Mouse (Mus musculus) right cerebral cortex, postnatal 4 days (tissue): Measurements from ENCODE around the gene Stra6l.

Source experiments
- DNase-seq: peaks from one replicate; pipeline ENCODE4 v3.0.0-alpha.2; 2022

Gene Stra6l

DNA sequence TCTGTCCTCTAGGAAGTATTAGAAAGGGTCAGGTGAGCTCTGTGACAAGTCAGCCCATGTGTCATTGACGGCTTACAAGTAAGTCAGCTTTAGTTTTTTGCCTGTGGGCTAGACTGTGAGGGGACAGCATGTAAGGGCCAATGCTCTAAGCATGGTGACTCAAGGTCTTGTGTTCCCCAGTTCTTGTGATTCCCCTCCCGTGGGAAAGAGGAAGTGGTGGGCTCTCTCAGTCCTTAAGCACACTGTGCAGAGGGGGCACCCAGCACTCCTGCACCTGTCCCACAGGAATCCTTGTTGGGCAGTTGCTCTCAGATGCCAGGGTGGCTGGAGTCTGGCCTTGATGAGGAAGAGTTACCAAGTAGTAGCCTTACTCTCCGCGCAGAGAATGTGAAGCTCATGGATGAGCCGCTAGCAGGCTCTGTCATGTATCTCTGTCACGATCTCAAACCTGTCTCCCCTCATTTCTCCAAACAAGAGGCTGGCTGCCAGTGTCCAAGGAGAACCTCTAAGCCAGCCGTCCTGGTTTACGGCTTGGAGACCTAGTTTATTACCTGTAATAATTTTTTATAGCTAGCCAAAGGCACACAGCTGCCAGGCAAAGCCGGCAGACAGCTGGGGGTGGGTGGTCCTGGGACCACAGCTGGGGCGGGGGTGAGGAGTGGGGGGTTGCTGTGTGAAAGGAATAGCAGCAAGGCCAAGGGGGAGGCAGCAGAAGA, at the start of gene Stra6l:
Gene Stra6l (plus strand): TSS at position 556 of the 716 bp plus-strand sequence.
- no peak for DNase-seq

- peak; percentile 69 for DNase-seq
Observed at GRCm38 (mm10) chr4:45798964-45799363, 49.5 kb upstream of the Stra6l start, which contains the start of gene Aldh1b1. TSS of gene Aldh1b1 (plus strand) at chr4:45799022.

DNA sequence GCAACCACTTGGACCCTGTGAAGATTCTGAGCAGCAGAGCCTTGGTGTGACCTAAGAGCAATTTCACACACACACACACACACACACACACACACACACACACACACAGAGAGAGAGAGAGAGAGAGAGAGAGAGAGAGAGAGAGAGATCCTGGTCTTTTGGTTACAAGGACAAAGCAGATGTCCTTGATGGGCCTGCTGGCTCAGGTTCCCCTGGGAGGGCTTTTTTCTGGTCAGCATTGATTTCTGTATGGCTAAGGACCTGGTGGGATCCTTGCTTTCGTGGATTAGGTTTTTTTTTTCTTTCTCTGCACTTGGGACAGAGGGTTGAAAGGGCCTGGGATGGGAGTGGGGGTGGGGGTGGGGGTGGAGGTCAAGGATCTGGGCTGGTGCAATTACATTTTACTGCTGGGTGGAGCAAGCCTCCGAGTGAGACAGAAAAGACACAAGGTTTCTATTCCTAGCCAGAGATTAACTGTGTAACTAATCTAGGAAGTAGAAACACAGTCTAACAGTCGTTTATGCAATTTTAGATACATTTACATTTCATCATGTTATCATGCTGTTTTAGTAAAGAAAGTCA, 48.4 kb upstream of the Stra6l start:
- no peak for DNase-seq

- DNase-seq: no peak
Observed at GRCm38 (mm10) chr4:45802900-45803299, 45.6 kb upstream of the Stra6l start.

DNA sequence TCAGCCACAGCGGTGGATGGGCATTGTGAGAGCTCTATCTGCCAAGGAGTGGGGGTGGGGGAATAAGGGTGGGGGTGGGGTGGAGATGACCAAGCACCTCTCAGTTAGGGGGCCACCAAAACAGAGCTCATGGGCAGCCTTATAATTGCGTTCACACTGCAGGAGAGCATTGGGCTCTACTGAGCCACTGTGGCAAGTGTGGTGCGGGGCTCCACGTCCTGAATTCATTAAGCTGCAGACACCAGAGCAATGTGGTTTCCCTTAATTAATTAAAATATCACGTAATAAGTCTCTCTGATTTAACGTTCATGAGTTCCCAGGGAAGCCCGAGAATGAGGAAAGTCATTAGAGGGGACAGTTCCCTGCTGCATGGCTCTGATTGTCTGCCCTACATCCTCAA, 40.4 kb upstream of the Stra6l start:
- DNase-seq: no peak

DNA sequence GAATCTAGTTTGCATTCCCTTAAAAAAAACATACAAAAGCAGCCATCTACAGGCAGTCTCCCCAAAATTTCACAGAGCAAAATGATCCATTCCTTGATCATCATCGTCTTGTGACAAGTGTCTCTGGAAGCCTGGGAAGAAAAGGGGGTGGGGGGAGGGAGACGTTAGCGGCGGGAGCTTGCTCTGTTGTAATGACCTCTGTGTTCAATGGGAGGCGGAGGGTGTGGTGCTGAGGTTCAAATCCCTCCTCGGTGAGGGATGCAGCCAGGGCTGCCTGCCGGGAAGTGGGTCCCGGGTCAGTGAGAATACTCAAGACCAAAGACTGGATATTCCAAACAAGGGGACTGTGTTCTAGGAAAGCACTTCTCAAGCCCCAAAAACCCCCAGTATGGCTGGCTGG, 37.2 kb upstream of the Stra6l start:
- DNase-seq: no peak

DNA sequence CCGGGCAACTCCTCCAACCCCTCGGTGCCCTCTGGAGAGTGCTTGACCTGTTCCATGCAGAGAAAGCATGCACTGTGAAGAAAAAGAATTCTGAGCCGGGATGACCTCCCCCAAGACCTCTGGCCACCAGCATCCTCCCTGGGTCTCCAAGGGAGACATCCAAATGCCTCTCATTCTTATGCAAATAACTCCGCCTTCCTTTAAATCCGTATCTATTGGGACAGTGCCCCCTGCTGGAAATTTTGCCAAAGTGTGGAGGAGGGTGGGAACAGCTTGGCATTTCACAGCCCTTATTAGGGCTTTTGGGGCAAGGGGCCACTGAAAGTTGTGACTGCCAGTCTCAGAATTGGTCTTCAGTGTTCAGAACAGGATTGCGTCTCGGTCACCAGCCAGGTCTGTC, 32.9 kb upstream of the Stra6l start:
- DNase-seq: peak; percentile 77

- DNase-seq: no peak
Observed at GRCm38 (mm10) chr4:45818814-45819207, 29.7 kb upstream of the Stra6l start.

DNA sequence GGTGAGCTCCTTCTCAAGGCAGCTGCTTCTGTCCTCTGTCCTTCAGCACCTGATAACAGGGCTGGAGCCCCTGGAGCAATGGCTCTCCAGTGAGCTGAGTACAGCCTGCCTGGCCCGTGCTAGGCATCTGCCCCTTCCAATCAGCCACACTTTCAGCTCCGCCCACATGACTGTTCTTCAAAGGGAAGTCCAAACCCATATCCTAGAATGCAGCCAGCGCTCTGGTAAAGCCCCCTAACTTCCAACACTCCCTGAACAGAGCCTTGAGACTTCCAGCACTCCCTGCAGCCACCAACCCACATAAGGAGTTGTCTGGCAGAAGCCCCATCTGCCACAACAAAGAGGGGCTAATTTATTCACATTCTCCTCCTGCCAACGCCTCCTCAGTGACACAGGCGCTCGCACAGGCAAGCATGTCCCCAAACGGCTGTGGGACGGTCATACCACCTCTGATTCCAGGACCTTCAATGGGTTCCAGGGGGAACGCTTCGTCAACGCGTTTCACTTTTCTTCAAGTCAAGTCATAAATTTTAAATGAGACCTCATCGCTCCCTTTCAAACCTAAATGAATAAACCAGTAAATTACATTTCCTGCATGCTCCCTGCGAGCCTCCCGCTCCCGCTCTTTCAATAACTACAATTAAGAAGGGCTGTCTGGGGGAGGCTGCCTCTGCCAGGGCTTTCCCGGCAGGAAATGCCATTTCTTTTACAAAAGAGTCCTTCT, 29.1 kb upstream of the Stra6l start:
- peak; percentile 48 for DNase-seq

- peak; percentile 92 for DNase-seq
Observed at GRCm38 (mm10) chr4:45820074-45820830, 28.2 kb upstream of the Stra6l start.

- DNase-seq: no peak
Observed at GRCm38 (mm10) chr4:45821995-45822394, 26.5 kb upstream of the Stra6l start.

DNA sequence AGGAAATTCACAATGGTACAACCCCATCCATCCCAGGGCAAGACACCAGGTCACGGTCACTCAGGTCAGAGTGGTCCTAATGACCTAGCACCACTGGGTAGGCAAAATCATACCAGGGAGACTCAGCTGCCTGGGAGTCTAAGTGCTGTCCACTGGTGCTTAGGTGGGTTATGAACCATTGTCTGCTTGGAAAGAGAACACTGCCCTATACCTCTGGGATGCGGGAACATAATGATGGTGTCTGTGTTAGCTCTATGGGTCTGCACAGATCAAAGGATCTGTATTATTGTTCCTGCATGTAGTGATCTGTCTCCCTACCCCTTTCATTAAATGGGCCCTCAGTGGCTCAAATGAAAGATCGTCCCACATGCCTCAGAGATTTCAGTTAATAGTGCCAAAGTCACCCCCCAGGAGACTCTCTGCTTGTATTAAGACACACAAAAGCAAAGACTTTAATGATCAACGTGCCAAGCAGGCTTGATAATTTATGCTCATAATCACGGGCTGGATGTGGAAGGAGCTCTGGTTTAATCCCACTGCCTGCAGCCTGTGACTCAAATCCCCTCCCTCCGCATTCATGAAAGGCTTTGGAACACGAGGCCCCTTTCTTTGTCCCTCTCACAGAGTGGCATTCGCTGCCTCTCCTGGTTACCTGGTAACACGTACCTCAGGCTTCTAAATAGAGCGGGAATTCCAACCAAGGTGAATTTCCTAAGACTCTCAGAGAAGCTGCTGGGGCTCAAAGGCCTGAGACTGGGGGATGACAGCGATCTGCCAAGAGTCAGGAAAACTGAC, 25.5 kb upstream of the Stra6l start:
- no peak for DNase-seq

DNA sequence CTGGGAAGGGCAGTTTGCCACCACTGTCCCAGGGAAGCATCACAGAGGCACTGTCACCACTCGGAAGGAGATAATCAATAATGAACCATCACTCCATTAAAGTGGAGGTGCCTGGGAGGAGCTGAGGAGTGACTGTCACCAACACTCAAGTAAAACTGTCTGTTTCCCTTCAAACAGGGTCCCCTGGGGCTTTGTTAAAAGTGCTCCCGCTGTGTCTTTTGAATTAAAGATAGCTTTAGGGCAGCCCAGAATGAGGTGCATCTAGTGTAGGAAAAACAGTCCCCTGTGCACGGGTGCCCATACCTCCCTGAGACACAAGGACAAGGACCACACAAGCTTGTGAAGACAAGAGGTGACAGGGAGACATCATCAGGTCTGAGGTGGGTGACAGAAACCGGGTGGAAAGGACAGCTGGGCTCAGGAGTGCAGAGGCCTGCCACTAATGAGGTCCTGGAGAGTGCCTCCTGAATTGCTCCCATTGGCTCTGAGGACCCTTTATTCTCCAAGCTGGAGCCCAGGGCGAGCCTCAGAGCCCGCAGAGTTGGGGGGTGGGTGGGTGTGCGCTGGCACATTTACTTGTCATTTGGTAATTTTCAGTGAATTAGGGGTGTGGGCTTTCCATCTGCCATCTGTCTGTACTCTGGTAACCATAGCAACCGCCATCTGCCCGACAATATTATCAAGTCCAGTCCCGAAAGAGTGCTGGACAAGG, 24.3 kb upstream of the Stra6l start:
- DNase-seq: no peak

GRCm38 (mm10) chr4:45824761-45825556, 23.5 kb upstream of the Stra6l start:
- no peak for DNase-seq

DNA sequence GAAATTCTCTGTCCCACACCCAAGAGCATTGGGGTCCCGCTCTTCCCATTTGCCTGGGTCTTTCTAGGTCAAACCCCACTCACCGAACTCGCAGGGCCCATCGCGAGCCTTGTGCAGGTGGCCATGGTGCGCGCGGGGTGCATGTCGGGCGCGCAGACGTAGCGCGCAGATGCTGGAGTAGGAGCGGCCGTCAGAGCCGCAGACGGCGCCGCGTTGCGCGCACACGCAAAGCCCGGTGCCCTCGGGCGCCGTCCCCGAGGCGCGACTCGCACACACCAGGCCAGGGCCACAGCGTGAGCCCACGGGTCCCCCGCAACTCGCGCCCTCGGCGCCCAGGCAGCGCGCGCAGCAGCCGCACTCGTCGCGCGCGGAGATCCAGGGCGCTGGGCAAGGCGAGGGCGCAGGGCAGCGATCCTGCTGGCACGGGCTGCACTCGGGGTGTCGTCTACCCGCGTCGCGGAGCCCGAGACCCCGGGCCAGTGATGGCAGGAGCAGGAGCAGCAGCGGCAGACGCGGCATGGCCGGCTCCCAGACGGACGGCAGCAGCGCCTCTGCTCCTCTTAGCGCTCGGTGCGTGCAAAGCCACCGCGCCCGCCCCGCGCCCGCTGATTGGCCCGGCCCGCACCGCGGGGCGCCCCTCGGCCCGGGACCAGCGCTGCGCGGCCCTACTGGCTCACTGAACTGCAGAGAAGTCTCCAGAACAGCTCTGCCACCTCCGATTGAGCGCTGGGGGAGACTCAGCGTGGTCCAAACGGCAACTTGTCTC, 22.0 kb upstream of the Stra6l start, which contains the start of gene Igfbpl1:
Gene Igfbpl1 (minus strand): TSS at position 649 of the 766 bp plus-strand sequence.
- peak; percentile 49 for DNase-seq

DNA sequence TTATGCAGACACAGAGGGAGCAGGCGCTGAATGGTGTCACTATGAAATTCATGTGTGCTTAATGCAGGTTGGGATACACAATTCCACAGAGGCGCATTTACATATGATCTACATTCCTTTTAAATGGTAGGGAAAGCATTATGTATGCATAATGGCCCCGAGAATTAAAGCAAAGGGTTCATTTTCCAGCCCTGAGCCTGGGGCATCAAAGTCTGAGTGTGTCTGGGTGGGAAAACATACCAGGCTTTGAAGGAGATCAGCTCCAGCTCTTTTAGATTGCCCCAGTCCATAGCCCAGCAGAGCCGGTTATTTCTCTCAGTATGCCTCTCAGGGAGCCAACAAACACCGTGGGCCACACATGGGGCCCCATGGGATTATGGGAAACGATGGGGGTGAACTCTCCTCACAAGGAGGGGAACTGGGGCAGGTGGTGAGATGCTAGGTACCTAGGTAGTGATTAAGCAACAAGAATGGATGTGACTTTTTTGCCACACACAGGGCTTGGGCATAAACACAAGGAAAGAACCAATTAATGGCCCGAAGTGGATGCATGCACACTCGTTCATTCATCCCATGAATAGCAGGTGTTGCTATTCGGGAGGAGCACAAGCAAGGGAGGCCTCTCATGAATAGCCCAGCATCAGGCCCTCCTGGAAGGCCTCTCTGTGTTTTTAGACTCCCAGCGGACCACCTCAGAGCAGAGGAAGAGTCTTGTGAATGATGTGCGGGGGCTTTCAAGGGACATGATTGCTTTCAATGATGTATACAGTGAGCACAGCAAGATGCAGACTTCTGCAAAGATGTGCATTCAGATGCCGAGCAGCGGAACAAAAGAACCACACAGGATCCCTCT, 18.3 kb upstream of the Stra6l start:
- no peak for DNase-seq

- no peak for DNase-seq
Observed at GRCm38 (mm10) chr4:45831996-45832395, 16.5 kb upstream of the Stra6l start.

DNA sequence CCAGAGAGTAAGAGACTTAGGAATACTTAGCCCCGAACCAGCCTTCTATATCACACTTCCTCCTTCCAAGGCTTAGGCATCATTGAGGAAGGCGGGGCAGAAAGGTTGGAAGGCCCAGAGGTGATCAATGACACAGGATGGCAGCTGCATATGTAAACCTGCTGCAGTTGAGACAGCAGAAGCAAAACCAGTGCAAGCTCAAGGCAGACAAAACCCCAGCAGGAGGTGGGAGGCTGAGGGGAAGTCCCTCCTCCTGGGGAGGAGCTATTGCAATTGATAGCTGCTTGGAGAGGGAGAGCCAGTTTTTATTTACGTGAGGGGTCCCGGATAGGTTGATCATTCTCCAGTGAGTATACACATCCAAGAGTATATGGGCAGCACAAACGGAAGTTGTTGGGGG, 15.0 kb upstream of the Stra6l start:
- no peak for DNase-seq

DNA sequence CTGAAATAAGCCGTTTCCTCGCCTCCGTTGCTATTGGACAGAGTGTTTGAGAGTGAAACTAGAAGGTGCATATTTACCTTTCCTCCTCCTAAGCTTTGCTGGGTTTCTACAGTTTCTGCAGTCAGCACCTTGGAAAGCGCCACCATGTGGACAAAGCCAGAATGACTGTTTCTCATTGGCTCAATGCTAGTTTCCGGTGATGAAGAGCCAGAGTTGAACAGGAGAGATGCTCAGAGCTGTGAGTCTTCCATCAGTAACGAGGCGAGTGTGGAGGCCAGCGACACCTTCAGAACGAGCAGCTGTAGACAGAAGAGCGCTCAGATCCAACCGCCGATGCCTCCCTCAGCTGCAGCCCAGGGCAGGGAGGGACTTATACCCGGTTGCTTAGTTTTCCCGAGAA, 4.1 kb upstream of the Stra6l start:
- peak; percentile 66 for DNase-seq
